Mouse (Mus musculus): ENCODE data around the gene Ak2. TPM values are rescaled to one million over a fixed set of nuclear protein-coding genes. Genes with fewer than 3 reads are reported as not detected.

Ak2 gene
- polyA plus RNA-seq, 1 experiment: 60.1 TPM

GRCm38 (mm10) chr4:129031408-129031965, 39.7 kb downstream of the Ak2 start:
- H3K27me3 ChIP-seq (ENCODE audit: control insufficient read depth, insufficient read depth, low read length): no peaks in the 10 kb centered on the region
- 74% methylated on average over 8 of the region's 8 CpGs for WGBS
- H3K4me1 ChIP-seq (replicated peaks; ENCODE audit: control insufficient read depth, insufficient read depth, low read length): peaks cover 35% of the 10 kb centered on the region
- no peaks in the 10 kb centered on the region for H3K36me3 ChIP-seq (ENCODE audit: control insufficient read depth, insufficient read depth, low read length)
- no peak for TF ChIP-seq POLR2A (IDR thresholded peaks at IDR 0.05; ENCODE audit: control insufficient read depth, extremely low read depth, insufficient read depth, low read length, poor library complexity)
- no peak for TF ChIP-seq CTCF (IDR thresholded peaks at IDR 0.05; ENCODE audit: borderline replicate concordance, control insufficient read depth, extremely low read depth, insufficient read depth, low read length, poor library complexity)
- no peak overlapping the region for H3K27ac ChIP-seq (ENCODE audit: control insufficient read depth, insufficient read depth, low read length)
- no peak for DNase-seq
- H3K4me3 ChIP-seq (ENCODE audit: control insufficient read depth, insufficient read depth, low read length): no peak overlapping the region

- Histone ChIP-seq H3K36me3 (ENCODE audit: control insufficient read depth, insufficient read depth, low read length) (no peaks in the 10 kb centered on the region), H3K4me1 (replicated peaks; ENCODE audit: control insufficient read depth, insufficient read depth, low read length) (peaks cover 35% of the 10 kb centered on the region), H3K27ac (ENCODE audit: control insufficient read depth, insufficient read depth, low read length) (peak overlapping the region; percentile 66), H3K27me3 (ENCODE audit: control insufficient read depth, insufficient read depth, low read length) (no peaks in the 10 kb centered on the region), H3K4me3 (ENCODE audit: control insufficient read depth, insufficient read depth, low read length) (no peak overlapping the region)
- no peak for TF ChIP-seq POLR2A (IDR thresholded peaks at IDR 0.05; ENCODE audit: control insufficient read depth, extremely low read depth, insufficient read depth, low read length, poor library complexity)
- TF ChIP-seq CTCF (IDR thresholded peaks at IDR 0.05; ENCODE audit: borderline replicate concordance, control insufficient read depth, extremely low read depth, insufficient read depth, low read length, poor library complexity): no peak
- peak; percentile 27 for DNase-seq
- 7% methylated on average over 11 of the region's 11 CpGs for WGBS
Observed at GRCm38 (mm10) chr4:129032133-129032962, 40.6 kb downstream of the Ak2 start.

DNA sequence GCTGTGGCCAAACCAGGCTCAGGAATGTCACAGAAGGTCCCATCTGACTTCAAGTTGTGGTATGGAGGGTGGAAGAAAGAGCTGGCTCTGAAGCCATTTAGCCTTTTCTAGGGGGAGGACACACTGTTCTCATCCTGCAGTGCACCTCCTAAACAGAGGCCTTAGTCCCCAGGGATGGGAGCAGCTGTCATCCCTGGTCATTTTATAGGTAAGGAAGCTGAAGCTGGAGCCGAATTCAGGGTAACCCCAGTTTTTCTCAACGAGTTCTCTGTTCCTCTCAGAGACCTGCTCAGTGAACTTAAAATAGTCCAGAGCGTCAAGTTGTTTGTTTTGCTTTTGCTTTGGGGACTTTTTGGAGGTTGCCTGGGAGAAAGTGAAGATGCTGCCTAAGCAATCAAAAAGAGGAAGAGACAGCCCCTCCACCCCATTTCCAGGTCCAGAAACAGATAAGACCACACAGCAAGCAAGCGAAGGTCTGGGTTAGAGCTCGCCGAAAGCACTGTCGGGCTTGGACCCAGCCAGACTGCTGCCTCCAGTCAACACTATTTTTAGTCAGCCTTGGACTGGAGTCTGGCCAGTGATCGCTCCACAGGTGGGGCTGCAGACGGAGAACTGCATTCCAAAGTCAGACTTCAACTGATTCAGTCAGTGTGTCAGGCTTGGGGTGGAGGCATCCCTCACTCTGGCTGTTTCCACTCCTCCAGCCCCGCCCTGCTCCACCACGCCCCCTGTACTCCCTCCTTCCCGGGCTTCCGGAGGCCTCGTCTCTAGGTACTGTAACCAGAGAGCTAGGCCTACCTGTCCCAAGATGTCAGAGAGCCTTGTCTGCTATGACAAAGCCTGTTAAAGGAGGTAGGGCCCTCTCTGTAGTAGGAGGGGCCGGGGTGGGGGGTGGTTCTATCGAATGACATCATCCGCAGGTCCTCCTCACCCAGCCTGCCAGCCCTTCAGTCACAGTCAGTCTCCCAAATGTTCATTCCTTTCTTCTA, 41.5 kb downstream of the Ak2 start:
- WGBS: 8% methylated on average over 17 of the region's 17 CpGs
- H3K4me1 ChIP-seq (replicated peaks; ENCODE audit: control insufficient read depth, insufficient read depth, low read length): peaks cover 35% of the 10 kb centered on the region
- peak; percentile 66 for DNase-seq
- no peaks in the 10 kb centered on the region for H3K36me3 ChIP-seq (ENCODE audit: control insufficient read depth, insufficient read depth, low read length)
- H3K27me3 ChIP-seq (ENCODE audit: control insufficient read depth, insufficient read depth, low read length): no peaks in the 10 kb centered on the region
- H3K27ac ChIP-seq (ENCODE audit: control insufficient read depth, insufficient read depth, low read length): peak overlapping the region; percentile 66
- TF ChIP-seq CTCF (IDR thresholded peaks at IDR 0.05; ENCODE audit: borderline replicate concordance, control insufficient read depth, extremely low read depth, insufficient read depth, low read length, poor library complexity) (peak; percentile 16; the same call in 1 of the 2 replicates), POLR2A (IDR thresholded peaks at IDR 0.05; ENCODE audit: control insufficient read depth, extremely low read depth, insufficient read depth, low read length, poor library complexity) (no peak)
- H3K4me3 ChIP-seq (ENCODE audit: control insufficient read depth, insufficient read depth, low read length): peak overlapping the region; percentile 11; the same call in 1 of the 2 replicates

GRCm38 (mm10) chr4:129034224-129034623, 42.5 kb downstream of the Ak2 start:
- TF ChIP-seq POLR2A (IDR thresholded peaks at IDR 0.05; ENCODE audit: control insufficient read depth, extremely low read depth, insufficient read depth, low read length, poor library complexity) (no peak), CTCF (IDR thresholded peaks at IDR 0.05; ENCODE audit: borderline replicate concordance, control insufficient read depth, extremely low read depth, insufficient read depth, low read length, poor library complexity) (no peak)
- Histone ChIP-seq H3K4me1 (replicated peaks; ENCODE audit: control insufficient read depth, insufficient read depth, low read length) (peaks cover 35% of the 10 kb centered on the region), H3K27ac (ENCODE audit: control insufficient read depth, insufficient read depth, low read length) (peak overlapping the region; percentile 60; the same call in 1 of the 2 replicates), H3K36me3 (ENCODE audit: control insufficient read depth, insufficient read depth, low read length) (no peaks in the 10 kb centered on the region), H3K4me3 (ENCODE audit: control insufficient read depth, insufficient read depth, low read length) (no peak overlapping the region), H3K27me3 (ENCODE audit: control insufficient read depth, insufficient read depth, low read length) (no peaks in the 10 kb centered on the region)
- DNase-seq: no peak
- 92% methylated on average over 3 of the region's 3 CpGs for WGBS

- DNase-seq: peak; percentile 34
- TF ChIP-seq POLR2A (IDR thresholded peaks at IDR 0.05; ENCODE audit: control insufficient read depth, extremely low read depth, insufficient read depth, low read length, poor library complexity) (no peak), CTCF (IDR thresholded peaks at IDR 0.05; ENCODE audit: borderline replicate concordance, control insufficient read depth, extremely low read depth, insufficient read depth, low read length, poor library complexity) (no peak)
- Histone ChIP-seq H3K36me3 (ENCODE audit: control insufficient read depth, insufficient read depth, low read length) (no peaks in the 10 kb centered on the region), H3K4me1 (replicated peaks; ENCODE audit: control insufficient read depth, insufficient read depth, low read length) (peaks cover 35% of the 10 kb centered on the region), H3K27me3 (ENCODE audit: control insufficient read depth, insufficient read depth, low read length) (no peaks in the 10 kb centered on the region), H3K4me3 (ENCODE audit: control insufficient read depth, insufficient read depth, low read length) (no peak overlapping the region), H3K27ac (ENCODE audit: control insufficient read depth, insufficient read depth, low read length) (peak overlapping the region; percentile 75; the same call in 1 of the 2 replicates)
- WGBS: 16% methylated on average over 13 of the region's 13 CpGs
Observed at GRCm38 (mm10) chr4:129034706-129035660, 43.2 kb downstream of the Ak2 start.
